Mouse (Mus musculus): ENCODE data around the gene Layn. TPM values are rescaled to one million over a fixed set of nuclear protein-coding genes. Genes with fewer than 3 reads are reported as not detected.

The Layn gene
- polyA plus RNA-seq, 1 experiment, result 28.8 TPM

DNA sequence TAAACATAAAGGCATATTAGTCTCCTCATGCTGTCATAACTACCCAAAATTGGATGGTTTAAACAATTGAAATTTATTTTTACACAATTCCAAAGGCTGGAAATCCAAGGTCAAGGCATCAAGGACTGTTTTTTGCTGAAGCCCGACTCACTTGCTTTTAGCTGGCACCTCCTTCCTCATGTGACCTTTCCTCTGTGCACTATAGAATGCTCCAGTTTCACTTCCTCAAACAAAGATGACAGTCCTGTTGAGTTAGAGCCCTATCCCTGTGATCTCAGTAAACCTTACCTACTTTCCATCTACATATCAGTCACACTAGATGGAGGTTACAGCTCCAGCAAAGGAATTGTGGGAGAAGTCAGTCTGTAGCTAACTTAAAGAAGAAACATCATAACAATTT, 46.7 kb downstream of the Layn start:
- no peaks in the 10 kb centered on the region for H3K27me3 ChIP-seq (ENCODE audit: control insufficient read depth, insufficient read depth, insufficient read length)
- H3K36me3 ChIP-seq (ENCODE audit: control insufficient read depth, insufficient read depth), result no peaks in the 10 kb centered on the region
- H3K79me3 ChIP-seq (ENCODE audit: low read depth), result no peaks in the 10 kb centered on the region
- H3K4me3 ChIP-seq (ENCODE audit: insufficient read depth, poor library complexity, severe bottlenecking), result no peak overlapping the region
- TF ChIP-seq MAX (IDR thresholded peaks at IDR 0.05) (no peak), MYOD1 (IDR thresholded peaks at IDR 0.05; ENCODE audit: control insufficient read depth, insufficient read length, low read depth) (no peak), USF1 (IDR thresholded peaks at IDR 0.05; ENCODE audit: low read depth) (no peak), MYOG (IDR thresholded peaks at IDR 0.05; ENCODE audit: control insufficient read depth, extremely low read depth, insufficient read length) (no peak)
- H3ac ChIP-seq (ENCODE audit: control insufficient read depth, insufficient read length, low read depth), result no peak overlapping the region
- H3K79me2 ChIP-seq (ENCODE audit: control insufficient read depth, insufficient read depth), result no peaks in the 10 kb centered on the region

DNA sequence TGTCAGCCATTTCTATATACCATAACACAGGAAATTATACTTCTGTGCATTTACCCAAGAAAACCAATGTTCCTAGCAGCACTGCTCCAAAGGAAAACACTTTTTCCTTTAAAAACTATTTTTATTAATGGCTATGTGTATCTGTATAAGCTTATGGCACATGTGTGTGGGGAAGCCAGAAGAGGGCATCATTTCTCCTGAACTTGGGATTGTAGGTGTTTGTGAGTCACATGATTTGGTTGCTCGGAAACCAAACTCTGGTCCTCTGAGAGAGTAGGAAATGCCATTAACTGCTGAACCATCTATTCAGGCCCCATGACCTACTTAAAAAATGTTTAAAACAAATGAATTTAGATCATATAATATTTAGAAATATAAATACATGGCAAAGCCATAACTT, 49.9 kb downstream of the Layn start:
- no peaks in the 10 kb centered on the region for H3K27me3 ChIP-seq (ENCODE audit: control insufficient read depth, insufficient read depth, insufficient read length)
- H3K4me3 ChIP-seq (ENCODE audit: insufficient read depth, poor library complexity, severe bottlenecking), result no peak overlapping the region
- no peak overlapping the region for H3ac ChIP-seq (ENCODE audit: control insufficient read depth, insufficient read length, low read depth)
- no peak for TF ChIP-seq MYOD1 (IDR thresholded peaks at IDR 0.05; ENCODE audit: control insufficient read depth, insufficient read length, low read depth)
- peak; percentile 54 for TF ChIP-seq USF1 (IDR thresholded peaks at IDR 0.05; ENCODE audit: low read depth)
- no peak for TF ChIP-seq CEBPB (IDR thresholded peaks at IDR 0.05; ENCODE audit: low read depth)
- TF ChIP-seq MYOG (IDR thresholded peaks at IDR 0.05; ENCODE audit: control insufficient read depth, extremely low read depth, insufficient read length), result no peak
- TF ChIP-seq FOSL1 (IDR thresholded peaks at IDR 0.05; ENCODE audit: insufficient read depth, low read length, poor library complexity, severe bottlenecking), result no peak
- no peak for TF ChIP-seq MAX (IDR thresholded peaks at IDR 0.05)
- TF ChIP-seq CTCF (IDR thresholded peaks at IDR 0.05; ENCODE audit: control insufficient read depth, insufficient read depth, insufficient read length), result no peak
- no peaks in the 10 kb centered on the region for H3K79me2 ChIP-seq (ENCODE audit: control insufficient read depth, insufficient read depth)
- H3K36me3 ChIP-seq (ENCODE audit: control insufficient read depth, insufficient read depth), result no peaks in the 10 kb centered on the region
- H3K79me3 ChIP-seq (ENCODE audit: low read depth), result no peaks in the 10 kb centered on the region

DNA sequence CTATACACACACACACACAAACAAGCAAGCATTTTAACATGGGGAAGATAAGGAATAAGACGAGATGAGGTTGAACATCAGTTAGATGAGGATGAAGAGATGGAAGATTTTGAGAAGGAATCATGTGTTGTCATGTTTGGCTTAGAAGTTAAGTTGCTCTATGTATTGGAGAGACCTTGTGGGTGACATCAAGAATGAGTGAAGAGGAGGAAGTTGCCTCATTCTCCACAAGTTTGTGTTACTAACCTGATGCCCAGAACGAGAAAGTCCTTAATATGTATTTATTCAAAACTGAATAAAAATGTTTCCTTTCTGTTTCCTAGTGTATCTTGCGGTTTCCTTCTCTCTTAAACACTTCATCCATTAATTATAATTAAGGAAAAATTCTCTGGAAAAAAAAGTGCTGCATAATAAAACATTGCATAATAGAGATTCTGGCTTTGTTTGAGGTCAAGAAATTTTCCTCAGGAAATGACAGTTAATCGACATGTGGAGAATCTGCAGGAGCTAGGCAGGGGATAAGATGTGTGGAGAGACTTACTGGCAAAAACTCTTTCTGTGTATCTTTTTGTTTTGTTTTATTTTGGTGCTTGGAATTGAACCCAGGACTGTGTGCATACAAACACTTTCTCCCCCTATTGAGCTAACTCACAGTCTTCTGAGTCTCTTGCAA, 55.6 kb downstream of the Layn start:
- no peaks in the 10 kb centered on the region for H3K27me3 ChIP-seq (ENCODE audit: control insufficient read depth, insufficient read depth, insufficient read length)
- no peaks in the 10 kb centered on the region for H3K79me2 ChIP-seq (ENCODE audit: control insufficient read depth, insufficient read depth)
- H3K79me3 ChIP-seq (ENCODE audit: low read depth), result no peaks in the 10 kb centered on the region
- TF ChIP-seq CEBPB (IDR thresholded peaks at IDR 0.05; ENCODE audit: low read depth) (no peak), MYOG (IDR thresholded peaks at IDR 0.05; ENCODE audit: control insufficient read depth, extremely low read depth, insufficient read length) (no peak), FOSL1 (IDR thresholded peaks at IDR 0.05; ENCODE audit: insufficient read depth, low read length, poor library complexity, severe bottlenecking) (no peak), USF1 (IDR thresholded peaks at IDR 0.05; ENCODE audit: low read depth) (no peak), CTCF (IDR thresholded peaks at IDR 0.05; ENCODE audit: control insufficient read depth, insufficient read depth, insufficient read length) (no peak)
- no peak overlapping the region for H3K4me3 ChIP-seq (ENCODE audit: insufficient read depth, poor library complexity, severe bottlenecking)
- H3K36me3 ChIP-seq (ENCODE audit: control insufficient read depth, insufficient read depth), result no peaks in the 10 kb centered on the region
- H3ac ChIP-seq (ENCODE audit: control insufficient read depth, insufficient read length, low read depth), result no peak overlapping the region

DNA sequence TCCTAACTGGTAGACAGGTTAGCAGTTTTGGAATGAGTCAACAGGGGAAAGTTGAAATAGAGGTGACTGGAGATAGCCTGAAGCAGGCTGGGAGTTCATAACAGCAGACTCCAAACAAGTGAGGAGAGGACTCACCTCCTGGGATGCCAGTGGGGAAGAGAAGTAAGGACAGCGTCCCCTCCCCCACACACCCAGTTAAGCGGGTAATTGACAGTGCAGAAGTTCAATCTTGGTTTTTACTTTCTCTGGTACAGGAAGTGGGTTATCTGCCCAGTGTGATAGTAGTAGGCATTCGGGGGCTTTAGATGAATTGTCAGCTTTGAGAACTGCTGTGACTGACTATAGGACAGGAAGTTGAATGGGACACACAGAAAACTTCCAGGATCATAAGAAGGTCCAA, 56.5 kb downstream of the Layn start:
- Histone ChIP-seq H3K4me3 (ENCODE audit: insufficient read depth, poor library complexity, severe bottlenecking) (no peak overlapping the region), H3K79me2 (ENCODE audit: control insufficient read depth, insufficient read depth) (no peaks in the 10 kb centered on the region), H3K27me3 (ENCODE audit: control insufficient read depth, insufficient read depth, insufficient read length) (no peaks in the 10 kb centered on the region), H3ac (ENCODE audit: control insufficient read depth, insufficient read length, low read depth) (no peak overlapping the region), H3K79me3 (ENCODE audit: low read depth) (no peaks in the 10 kb centered on the region), H3K36me3 (ENCODE audit: control insufficient read depth, insufficient read depth) (no peaks in the 10 kb centered on the region)
- TF ChIP-seq MYOG (IDR thresholded peaks at IDR 0.05; ENCODE audit: control insufficient read depth, extremely low read depth, insufficient read length) (no peak), MYOD1 (IDR thresholded peaks at IDR 0.05; ENCODE audit: control insufficient read depth, insufficient read length, low read depth) (no peak), FOSL1 (IDR thresholded peaks at IDR 0.05; ENCODE audit: insufficient read depth, low read length, poor library complexity, severe bottlenecking) (no peak), MAX (IDR thresholded peaks at IDR 0.05) (no peak), CEBPB (IDR thresholded peaks at IDR 0.05; ENCODE audit: low read depth) (no peak), USF1 (IDR thresholded peaks at IDR 0.05; ENCODE audit: low read depth) (no peak), CTCF (IDR thresholded peaks at IDR 0.05; ENCODE audit: control insufficient read depth, insufficient read depth, insufficient read length) (no peak)

DNA sequence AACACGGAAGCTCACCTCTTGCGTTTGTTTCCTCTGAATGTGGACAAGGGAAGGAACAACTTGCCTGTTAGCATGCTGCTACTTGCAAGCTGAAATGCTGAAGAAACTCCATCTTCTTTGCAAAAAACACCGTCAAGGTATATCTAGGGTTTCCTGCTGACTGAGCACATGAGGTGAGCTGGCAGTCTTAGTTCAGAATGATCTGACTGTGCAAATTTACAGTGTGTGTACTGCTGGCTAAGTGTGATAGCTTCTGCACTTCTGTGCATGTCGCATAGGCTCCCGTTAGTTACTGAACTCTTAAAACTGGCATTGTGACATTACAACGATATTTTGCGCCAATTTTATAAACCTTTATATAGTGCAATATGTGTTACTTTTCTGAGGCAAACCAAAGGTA, 57.2 kb downstream of the Layn start:
- no peaks in the 10 kb centered on the region for H3K27me3 ChIP-seq (ENCODE audit: control insufficient read depth, insufficient read depth, insufficient read length)
- TF ChIP-seq MYOD1 (IDR thresholded peaks at IDR 0.05; ENCODE audit: control insufficient read depth, insufficient read length, low read depth), result no peak
- TF ChIP-seq MAX (IDR thresholded peaks at IDR 0.05), result no peak
- TF ChIP-seq FOSL1 (IDR thresholded peaks at IDR 0.05; ENCODE audit: insufficient read depth, low read length, poor library complexity, severe bottlenecking), result no peak
- TF ChIP-seq CEBPB (IDR thresholded peaks at IDR 0.05; ENCODE audit: low read depth), result no peak
- TF ChIP-seq USF1 (IDR thresholded peaks at IDR 0.05; ENCODE audit: low read depth), result no peak
- TF ChIP-seq MYOG (IDR thresholded peaks at IDR 0.05; ENCODE audit: control insufficient read depth, extremely low read depth, insufficient read length), result no peak
- no peak for TF ChIP-seq CTCF (IDR thresholded peaks at IDR 0.05; ENCODE audit: control insufficient read depth, insufficient read depth, insufficient read length)
- H3K4me3 ChIP-seq (ENCODE audit: insufficient read depth, poor library complexity, severe bottlenecking), result no peak overlapping the region
- no peaks in the 10 kb centered on the region for H3K79me3 ChIP-seq (ENCODE audit: low read depth)
- no peak overlapping the region for H3ac ChIP-seq (ENCODE audit: control insufficient read depth, insufficient read length, low read depth)
- H3K79me2 ChIP-seq (ENCODE audit: control insufficient read depth, insufficient read depth), result no peaks in the 10 kb centered on the region
- no peaks in the 10 kb centered on the region for H3K36me3 ChIP-seq (ENCODE audit: control insufficient read depth, insufficient read depth)

DNA sequence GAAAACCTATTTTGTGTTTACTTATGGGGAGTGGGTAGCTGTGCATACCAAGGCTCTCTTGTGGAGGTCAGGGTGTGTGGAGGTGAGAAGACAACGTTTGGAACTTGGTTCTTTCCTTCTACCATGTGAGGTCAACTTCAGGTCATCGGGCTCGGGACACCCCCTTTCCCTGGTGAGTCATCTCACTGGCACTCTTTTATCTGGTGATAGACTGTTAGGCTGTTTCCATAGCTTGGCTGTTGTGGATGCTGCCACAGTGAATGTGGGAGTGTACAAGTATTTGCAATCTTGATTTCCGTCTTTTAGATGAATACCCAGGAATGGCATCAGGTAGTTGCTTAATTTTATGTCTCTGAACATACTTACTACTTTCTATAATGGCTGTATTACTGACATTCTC, 61.2 kb downstream of the Layn start:
- H3K4me3 ChIP-seq (ENCODE audit: insufficient read depth, poor library complexity, severe bottlenecking), result no peak overlapping the region
- H3K79me3 ChIP-seq (ENCODE audit: low read depth), result no peaks in the 10 kb centered on the region
- H3K79me2 ChIP-seq (ENCODE audit: control insufficient read depth, insufficient read depth), result no peaks in the 10 kb centered on the region
- H3K36me3 ChIP-seq (ENCODE audit: control insufficient read depth, insufficient read depth), result no peaks in the 10 kb centered on the region
- no peak for TF ChIP-seq FOSL1 (IDR thresholded peaks at IDR 0.05; ENCODE audit: insufficient read depth, low read length, poor library complexity, severe bottlenecking)
- TF ChIP-seq CEBPB (IDR thresholded peaks at IDR 0.05; ENCODE audit: low read depth), result no peak
- no peak for TF ChIP-seq MAX (IDR thresholded peaks at IDR 0.05)
- TF ChIP-seq MYOD1 (IDR thresholded peaks at IDR 0.05; ENCODE audit: control insufficient read depth, insufficient read length, low read depth), result no peak
- no peak for TF ChIP-seq CTCF (IDR thresholded peaks at IDR 0.05; ENCODE audit: control insufficient read depth, insufficient read depth, insufficient read length)
- no peak for TF ChIP-seq MYOG (IDR thresholded peaks at IDR 0.05; ENCODE audit: control insufficient read depth, extremely low read depth, insufficient read length)
- TF ChIP-seq USF1 (IDR thresholded peaks at IDR 0.05; ENCODE audit: low read depth), result no peak
- no peak overlapping the region for H3ac ChIP-seq (ENCODE audit: control insufficient read depth, insufficient read length, low read depth)
- H3K27me3 ChIP-seq (ENCODE audit: control insufficient read depth, insufficient read depth, insufficient read length), result no peaks in the 10 kb centered on the region
